Mouse (Mus musculus): ENCODE results near the gene Atxn10.

DNA sequence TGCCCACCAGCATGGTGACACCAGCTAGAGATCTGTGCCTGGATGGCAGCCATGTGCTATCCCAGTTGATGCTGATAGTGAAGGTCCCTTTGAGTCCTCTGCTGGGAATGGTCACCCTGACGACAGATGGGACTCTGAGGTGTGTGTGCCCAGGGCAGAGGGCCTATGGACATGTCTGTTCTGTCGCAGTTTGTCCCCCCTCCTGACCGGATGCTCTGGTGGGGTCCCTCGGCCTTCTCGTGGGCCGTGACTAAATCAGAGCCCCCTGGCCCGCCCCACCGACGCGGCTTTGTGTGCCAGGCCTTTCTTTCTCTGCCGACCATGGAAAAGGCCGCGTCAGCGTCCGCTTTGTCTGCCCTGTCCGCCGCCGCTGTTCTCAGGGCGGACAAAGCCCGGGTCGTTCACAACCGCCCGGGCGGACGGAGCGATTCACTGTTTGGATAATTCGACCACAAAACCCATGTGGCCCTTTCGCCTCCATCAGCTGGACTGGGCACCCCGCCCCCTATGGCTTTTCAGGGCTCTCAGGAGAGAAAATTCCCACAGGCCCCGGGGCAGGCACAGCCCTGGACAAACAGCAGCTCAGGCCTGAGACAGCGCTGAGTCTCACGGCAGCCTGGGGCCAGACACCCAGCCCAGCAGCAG is 171.4 kb downstream of the Atxn10 start:
- TF ChIP-seq CTCF (IDR thresholded peaks at IDR 0.05; ENCODE audit: control insufficient read depth, insufficient read depth, low read length): no peak
- no peak for TF ChIP-seq POLR2A (IDR thresholded peaks at IDR 0.05; ENCODE audit: borderline replicate concordance, control insufficient read depth, low read depth, low read length)

Data from bone marrow, adult 2 months (tissue).